Mouse (Mus musculus) 3134 (cell line): ENCODE results near the gene Htr6.

Experiments used
- DNase-seq: peaks from one replicate; pipeline ENCODE4 v3.0.0-alpha.2; 2011; ENCODE audit warnings: low spot score; ENCODE audit not compliant: insufficient read length; ENCODE audit errors: extremely low read depth

Htr6 gene

DNA sequence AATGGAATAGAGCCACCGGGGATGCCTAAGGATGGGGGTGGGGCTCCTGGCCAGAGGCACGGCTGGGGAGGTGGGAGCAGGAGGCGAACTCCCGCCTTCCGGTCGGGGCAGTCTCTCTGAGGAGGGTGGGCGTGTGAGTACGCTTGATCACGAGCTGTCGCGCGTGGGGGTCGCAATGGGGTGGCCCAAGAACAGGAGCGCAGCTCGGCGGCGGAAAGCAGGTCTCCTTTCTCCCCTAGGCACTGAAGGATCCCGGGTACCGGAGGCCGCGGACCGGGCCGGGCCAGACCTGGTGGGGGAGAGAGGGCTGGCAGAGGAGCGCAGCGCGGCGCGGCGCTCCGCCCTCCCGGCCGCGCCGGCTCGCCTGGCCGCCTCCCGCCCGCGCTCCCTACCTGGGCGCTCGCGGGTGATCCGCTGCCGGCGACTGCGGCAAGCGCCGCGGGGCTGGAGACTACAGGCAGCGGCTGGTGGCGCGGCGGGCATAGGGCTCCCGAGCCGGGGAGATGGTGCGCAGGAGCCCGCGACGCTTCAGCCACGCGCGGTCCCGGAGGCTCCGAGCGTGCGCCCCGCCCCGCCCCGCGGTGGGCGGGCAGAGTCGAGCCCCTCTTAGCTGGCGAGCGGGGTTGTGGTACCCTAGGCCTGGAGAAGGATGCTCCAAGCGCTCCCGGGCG lies at the start of gene Htr6:
TSS of gene Htr6 (minus strand) at position 530 of the 671 bp plus-strand sequence.
- DNase-seq: no peak

- DNase-seq: no peak
These were observed 49.6 kb upstream of the Htr6 start for GRCm38 (mm10) chr4:139124940-139125339.

- no peak for DNase-seq
These were observed 47.2 kb upstream of the Htr6 start for GRCm38 (mm10) chr4:139122557-139122956.

DNA sequence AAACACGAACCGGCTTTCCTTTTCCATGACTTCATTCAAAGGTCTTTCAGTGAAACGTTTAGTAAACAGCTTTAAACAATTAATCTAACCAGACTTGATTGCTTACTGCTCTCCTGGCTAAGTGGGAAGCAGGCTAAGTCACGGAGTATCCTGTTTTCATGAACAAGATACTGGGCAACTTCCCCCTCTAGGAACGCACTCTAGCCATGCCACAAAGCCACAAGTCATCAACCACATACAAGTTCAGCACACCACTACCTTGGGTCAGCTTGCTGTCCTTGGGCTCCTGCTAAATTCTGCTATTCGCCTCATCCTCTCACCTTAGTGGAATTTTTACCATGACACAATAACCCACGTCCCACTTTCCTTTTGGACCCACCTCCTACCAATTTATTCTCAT lies 45.6 kb upstream of the Htr6 start:
- DNase-seq: no peak

GRCm38 (mm10) chr4:139120281-139120814 lies 45.0 kb upstream of the Htr6 start:
- no peak for DNase-seq

- DNase-seq: no peak
These were observed 41.1 kb upstream of the Htr6 start for GRCm38 (mm10) chr4:139116356-139117063.

DNA sequence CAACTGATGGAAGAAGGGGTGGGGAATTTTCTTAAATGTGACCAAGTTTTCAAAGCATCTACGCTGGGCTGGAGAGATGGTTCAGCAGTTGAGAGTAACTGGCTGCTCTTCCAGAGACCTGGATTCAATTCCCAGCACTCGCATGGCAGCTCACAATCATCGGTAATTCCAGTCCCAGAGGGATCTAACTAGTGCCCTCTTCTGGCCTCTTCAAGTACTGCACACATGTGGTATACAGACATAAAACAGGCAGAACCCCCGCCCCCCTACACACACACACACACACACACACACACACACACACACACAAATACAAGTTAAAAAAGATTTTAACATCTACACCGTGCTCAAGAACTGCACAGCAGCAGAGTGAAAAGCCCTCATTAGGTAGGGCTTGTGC lies 40.4 kb upstream of the Htr6 start:
- DNase-seq: no peak

DNA sequence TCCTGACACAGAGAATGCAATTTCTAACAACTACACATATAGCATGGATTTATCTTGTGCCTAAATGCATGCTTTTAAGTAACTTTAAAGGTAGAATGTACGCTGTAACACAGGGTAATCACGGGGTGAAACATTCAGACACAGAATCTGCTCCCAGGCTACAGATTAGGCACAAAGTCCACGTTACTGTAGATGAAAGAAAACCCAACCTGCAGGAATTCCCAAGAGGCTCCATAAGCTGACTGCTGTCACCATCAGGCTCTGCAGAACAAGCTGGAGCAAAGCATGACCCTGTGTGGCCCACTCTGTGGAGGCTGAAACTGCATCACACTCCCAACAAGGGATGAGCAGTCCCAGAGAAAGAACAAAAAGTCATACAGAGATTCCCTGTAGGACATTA lies 37.1 kb upstream of the Htr6 start:
- DNase-seq: no peak

DNA sequence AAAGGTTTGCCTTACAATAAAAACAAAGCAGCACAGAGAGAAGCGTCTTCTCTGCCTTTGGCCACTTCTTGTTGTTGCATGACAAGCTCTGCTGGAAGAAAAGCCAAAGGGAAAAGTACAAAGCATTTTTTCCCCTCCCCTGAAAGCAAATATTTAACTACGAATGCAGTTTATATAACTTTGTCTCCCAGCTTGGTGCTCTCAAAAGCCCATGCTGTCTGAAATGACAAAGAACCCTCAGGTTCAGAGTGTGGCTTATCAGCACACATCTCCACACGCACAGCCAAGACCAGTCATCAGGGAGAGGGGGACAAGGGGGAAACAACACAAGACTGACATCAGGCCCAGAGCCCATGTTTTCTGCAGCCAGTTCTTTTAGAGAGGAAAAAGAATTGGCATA lies 36.1 kb upstream of the Htr6 start:
- DNase-seq: no peak

GRCm38 (mm10) chr4:139110858-139111257 lies 35.5 kb upstream of the Htr6 start:
- no peak for DNase-seq

GRCm38 (mm10) chr4:139105453-139105852 lies 30.1 kb upstream of the Htr6 start:
- no peak for DNase-seq

- no peak for DNase-seq
These were observed 26.2 kb upstream of the Htr6 start for GRCm38 (mm10) chr4:139101546-139101945.

DNA sequence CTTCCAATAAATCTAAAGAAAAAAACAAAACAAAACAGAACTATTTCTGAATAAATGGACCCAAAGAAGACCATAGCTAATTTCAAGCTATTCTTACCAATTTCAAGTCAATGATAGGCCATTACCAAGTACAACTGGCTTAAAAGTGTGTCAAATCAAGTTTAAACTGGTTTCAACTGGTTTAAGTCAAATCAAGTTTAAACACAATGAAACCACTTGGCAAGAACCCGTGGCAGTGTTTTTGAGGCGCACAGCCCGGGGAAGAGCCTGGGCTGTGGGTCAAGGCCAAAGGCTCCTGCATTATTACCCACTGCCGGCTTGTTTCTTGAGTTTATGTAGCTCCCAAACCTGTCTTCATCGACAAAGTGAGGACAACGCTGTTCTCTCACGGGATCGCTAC lies 25.0 kb upstream of the Htr6 start:
- no peak for DNase-seq

DNA sequence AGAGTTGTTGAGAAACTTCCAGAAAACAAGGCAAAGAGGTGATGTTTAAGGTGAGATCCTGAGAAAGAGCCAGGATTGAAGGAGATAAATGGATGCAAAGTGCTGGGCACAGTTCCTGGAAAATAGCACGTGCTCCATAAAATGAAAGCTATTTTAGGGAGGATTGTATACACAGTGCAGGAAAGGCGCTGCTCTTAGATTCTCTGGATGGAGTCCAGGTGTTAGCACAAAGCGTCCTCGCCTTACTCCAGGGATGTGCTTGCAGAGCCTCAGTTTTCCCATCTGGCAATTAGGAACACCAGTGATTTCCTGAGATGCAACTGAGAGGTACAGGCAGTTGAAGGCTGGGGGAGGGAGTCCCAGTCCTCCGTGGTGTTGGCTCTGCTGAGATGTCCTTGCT lies 20.8 kb upstream of the Htr6 start:
- no peak for DNase-seq

- no peak for DNase-seq
These were observed 20.0 kb upstream of the Htr6 start for GRCm38 (mm10) chr4:139095406-139095805.

DNA sequence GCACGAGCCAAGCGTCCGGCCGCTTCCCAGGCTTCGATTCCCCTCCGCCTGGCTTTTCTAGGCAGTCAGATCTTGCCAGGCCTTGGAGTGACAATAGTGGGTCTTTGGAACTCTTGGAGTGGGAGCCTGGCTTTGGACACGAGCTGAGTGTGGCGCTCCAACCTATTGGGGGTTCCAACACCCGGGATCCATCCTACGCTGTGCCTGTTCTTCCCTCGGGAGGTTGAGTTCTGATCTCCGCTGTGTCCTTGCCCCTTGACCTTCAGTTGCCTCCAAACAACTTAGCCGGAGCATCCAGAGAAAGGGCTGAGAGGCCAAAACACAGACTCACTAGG lies 17.8 kb upstream of the Htr6 start:
- DNase-seq: no peak

DNA sequence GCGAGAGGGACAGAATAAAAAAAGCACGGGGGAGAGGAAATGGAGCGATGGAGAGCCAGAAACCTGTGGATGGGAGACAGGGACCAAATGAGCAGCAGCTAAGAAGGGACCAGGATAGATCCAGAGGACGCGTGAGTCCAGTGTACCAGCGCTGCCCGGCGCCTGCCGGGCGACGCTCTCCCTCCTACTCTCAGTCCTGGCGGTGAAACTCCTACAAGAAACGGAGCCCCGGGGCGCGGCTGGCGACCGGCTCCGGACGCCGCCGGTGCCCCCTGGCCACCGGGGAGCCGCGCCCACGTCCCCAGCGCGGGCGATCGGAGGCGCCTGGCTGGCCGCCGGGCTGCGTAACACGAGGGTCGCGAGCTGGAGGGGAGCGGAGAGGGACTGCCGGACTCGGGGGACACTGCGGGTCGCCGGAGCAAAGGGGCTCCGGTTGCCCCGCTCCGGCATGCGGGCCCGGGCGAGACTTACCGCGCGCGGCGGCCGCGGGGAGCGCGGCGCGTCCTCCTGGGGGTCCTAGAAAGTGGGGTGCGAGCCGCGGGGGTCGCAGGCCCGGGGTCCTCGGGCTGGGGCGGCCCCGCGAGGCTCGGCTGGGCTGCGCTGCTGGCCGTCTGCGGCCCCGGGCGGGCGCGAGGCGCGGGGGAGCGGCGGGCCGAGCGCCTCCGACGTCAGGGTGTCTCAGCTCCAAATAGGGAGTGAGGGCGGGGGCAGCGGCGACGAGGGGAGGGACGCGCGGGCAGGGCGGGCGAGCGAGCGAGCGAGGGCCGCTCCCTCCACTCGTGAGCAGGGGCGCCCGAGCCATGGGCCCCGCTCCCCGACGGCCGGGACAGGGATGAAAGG lies 17.2 kb upstream of the Htr6 start, which contains the start of gene Nbl1:
TSS of gene Nbl1 (minus strand) at position 638 of the 840 bp plus-strand sequence.
- peak; percentile 64 for DNase-seq

DNA sequence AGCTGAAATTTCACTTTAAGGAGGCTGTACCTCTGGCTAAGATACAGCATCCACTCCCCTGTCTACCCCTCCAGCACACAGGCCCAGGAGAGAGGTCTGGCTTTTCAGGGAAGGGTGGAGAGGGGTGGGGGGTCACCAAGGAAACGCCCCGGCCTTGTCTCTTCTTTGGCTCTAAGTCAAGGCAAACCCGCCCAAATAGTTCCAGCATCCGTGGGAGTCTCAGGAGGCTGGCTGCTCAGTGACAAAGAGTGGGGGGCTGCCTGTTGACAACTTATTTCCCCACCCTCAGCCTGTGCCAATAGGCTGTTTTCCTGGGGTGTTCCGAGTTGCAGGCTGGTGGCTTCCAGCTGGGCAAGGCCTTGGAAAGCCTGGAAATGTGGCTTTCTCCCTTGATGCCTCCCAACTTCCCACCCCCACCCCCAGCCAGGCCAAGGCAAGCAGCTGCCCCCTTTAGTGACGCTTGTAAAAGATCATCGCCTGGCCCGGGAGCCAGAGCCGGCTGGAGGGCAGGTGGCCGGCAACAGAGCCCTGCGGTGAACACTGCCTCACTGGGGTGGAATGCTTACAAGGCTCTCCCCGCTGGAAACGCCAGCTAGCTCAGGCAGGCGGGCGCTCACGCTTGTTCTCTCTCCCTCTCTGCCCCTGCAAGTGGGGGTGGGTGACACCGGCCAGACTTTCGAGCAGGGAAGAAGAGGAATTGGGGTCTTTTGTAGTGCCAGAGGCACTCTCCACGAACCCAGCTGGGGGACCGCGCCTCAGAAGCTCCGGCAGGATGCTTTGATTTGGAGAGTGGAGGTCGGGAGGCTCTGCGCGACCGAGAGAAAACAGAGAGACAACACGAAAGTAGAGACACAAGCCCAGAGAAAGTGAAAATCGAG lies 16.3 kb upstream of the Htr6 start:
- peak; percentile 76 for DNase-seq

- DNase-seq: no peak
These were observed 15.7 kb upstream of the Htr6 start for GRCm38 (mm10) chr4:139091066-139091465.

- DNase-seq: no peak
These were observed 15.1 kb upstream of the Htr6 start for GRCm38 (mm10) chr4:139090303-139090940.
